Mouse (Mus musculus) induced T-regulatory cell, adult 2 months (primary cell): ENCODE measurements at regions not wholly inside any gene's neighbourhood (a gene's known extent, or its start where the extent isn't known, plus 50 kb on each side); places are given as distances from the start of the nearest gene placed in this dataset.

ENCODE experiments used
- DNase-seq: peaks from one replicate; pipeline ENCODE4 v3.0.0-alpha.2; 2012; ENCODE audit warnings: low read depth

GRCm38 (mm10) chr13:30484527-30485185, 60.5 kb downstream of the Uqcrfs1 start:
- no peak for DNase-seq

DNA sequence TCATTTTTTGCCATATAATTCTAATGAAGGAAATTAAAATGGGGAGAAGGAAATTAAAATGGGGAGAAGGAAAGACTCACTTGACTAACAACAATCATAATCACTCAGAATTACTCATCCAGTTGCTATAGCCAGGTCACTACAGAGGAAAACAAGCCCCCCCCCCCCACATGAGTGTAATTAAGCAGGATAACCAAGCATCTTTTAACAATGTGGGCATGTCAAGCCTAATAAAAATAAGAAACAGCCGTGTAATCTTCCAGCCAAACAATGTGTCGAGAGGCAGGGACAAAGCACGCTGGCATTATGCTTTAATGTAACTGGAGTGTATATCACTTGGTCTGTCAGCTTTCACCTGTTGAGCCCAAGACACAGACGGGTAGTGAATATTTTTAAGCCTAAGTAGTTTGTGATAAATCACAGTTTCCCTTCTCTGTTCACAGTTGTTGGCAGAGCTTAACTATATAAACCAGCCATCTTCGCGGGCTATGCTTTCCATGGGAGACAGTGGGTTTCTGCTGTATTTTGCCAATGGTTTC, 66.0 kb downstream of the Uqcrfs1 start:
- DNase-seq, result no peak

GRCm38 (mm10) chr13:30478556-30478955, 66.6 kb downstream of the Uqcrfs1 start:
- DNase-seq, result no peak

DNA sequence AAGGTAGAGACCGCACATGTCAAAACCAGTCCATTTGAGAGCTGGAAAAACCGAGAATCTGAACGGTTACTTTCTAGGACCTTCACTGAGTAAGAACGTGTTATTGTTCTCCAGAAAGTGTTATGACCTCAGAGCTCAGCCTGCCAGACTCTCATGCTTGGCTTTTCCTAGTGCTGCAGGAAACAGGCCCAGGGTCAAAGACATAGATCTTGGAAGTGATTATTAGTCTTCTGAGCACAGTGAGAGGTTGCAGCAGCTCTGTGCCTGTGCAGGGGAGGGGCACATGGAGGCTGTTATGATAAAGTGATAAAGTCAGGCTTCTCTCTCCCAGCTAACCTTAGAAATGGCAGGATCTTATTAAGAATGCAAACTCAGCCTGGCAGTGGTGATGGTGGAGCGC, 73.9 kb downstream of the Uqcrfs1 start:
- no peak for DNase-seq

DNA sequence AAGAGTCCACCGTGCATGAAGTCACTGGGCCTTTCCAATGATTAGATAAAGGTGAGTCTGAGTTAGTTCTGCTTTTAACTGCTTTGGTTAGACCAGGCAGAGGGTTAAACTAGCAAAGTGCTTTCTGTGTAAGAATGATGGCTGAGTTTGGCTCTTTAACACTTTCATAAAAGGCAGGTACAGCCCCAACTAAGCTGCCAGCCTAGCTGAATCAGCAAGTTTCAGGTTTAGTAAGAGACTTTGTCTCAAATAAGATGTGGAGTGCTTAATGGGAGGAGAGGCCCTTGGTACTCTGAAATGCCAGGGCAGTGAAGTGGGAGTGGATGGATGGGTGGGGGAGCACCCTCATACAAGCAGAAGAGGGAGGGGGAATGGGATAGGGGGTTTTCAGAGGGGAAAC, 78.1 kb downstream of the Uqcrfs1 start:
- DNase-seq, result peak; percentile 60

DNA sequence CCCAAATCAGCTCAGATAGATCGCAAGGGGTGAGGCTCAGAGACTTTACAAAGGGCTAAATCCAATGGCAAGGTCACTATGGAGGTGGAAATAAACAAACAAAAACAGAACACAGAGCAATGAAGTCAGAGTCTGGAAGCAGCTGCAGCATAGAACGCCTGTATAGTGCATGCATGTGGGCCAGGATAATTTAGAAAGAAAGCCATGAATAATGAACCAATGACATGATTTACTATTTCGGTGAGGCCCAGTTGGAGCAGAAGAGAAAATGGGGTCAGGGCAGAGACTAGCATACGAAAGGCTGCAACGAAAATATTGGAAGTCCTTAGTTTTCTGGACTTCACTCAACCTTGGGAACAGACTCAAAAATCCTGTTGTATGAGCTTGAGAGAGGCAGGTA, 79.7 kb downstream of the Uqcrfs1 start:
- DNase-seq, result no peak

- peak; percentile 78 for DNase-seq
These were observed 89.9 kb downstream of the Uqcrfs1 start for GRCm38 (mm10) chr13:30455278-30455681.

DNA sequence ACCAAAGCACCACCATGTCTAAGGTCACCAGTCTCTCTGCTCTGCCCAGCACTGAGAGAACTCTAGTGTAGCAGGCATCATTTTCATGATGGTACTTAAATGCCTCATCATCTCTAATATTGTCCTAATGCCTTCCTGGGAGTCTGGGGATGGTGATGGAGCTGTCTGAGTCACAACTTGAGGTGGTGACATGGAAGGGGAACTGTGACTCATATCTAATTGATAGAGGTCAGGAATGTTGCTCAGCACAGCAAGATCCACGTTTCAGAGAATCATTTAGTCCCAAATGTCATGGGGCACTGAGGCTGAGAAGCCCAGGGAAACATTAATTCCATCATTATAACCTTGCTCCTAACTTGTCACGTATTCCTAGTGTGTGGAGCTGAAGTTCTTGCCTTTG, 93.0 kb downstream of the Uqcrfs1 start:
- DNase-seq, result no peak

GRCm38 (mm10) chr13:30448895-30449294, 96.3 kb downstream of the Uqcrfs1 start:
- no peak for DNase-seq
